Mouse (Mus musculus) heart, adult 11 months (tissue): ENCODE data around the gene Pdxk.
A peak's percentile ranks its signal among the peaks of the same experiment; 100 is the strongest.
"Not testable (repeated sequence)": the region's sequence is repeated elsewhere in the genome, so short reads cannot be mapped to it uniquely, and the experiment has no call there.

Experiments
- DNase-seq: peaks from one replicate; pipeline ENCODE4 v3.0.0; 2022

The Pdxk gene

DNA sequence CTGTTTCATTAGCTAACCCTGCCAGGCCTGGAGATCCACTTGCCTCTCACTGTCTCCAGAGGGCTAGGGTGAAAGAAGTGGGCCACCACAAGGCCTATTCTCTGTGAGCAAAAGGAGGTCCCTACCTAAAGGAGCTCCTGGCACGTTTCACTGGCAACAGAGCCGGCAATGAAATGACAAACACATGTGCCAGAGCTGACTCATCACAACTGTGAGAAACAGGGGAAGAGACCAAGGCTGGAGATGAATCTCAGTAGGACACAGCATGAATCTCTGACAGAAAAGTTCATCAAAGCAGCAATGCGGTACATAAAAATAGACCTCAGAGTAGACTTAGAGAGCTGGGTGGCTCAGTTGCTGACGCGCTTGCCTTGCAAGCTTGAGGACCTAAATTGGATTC is 46.9 kb downstream of the Pdxk start:
- no peak for DNase-seq

DNA sequence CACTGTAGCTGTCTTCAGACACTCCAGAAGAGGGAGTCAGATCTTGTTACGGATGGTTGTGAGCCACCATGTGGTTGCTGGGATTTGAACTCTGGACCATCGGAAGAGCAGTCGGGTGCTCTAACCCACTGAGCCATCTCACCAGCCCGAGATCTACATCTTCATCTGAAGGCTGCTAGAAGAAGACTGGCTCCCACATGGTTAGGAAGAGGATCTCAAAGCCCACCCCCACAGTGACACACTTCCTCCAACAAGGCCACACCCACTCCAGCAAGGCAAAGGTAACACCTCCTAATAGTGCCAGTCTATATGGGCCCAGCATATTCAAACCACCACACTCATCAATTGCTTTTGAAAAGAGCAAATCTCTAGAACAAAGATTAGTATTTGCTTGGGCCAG is 49.8 kb downstream of the Pdxk start:
- not testable (repeated sequence) for DNase-seq

DNA sequence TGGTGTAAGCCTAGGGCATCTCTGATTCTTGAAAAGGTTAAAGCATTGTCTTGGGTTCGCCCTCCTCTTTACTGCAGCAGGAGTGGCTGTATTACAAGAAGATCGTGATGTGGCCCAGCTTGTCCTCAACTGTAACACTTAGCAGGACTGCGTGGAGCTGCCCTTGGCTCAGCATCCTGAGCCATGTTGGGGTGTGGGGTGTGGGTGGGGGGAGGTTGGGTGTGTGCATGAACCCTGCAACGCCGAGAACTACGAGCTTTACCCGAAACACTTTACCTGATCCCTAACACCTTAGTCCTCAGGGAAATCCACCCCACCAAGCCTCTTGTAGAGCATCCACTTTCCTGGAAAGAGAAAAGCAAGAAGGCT is 51.6 kb downstream of the Pdxk start:
- no peak for DNase-seq

DNA sequence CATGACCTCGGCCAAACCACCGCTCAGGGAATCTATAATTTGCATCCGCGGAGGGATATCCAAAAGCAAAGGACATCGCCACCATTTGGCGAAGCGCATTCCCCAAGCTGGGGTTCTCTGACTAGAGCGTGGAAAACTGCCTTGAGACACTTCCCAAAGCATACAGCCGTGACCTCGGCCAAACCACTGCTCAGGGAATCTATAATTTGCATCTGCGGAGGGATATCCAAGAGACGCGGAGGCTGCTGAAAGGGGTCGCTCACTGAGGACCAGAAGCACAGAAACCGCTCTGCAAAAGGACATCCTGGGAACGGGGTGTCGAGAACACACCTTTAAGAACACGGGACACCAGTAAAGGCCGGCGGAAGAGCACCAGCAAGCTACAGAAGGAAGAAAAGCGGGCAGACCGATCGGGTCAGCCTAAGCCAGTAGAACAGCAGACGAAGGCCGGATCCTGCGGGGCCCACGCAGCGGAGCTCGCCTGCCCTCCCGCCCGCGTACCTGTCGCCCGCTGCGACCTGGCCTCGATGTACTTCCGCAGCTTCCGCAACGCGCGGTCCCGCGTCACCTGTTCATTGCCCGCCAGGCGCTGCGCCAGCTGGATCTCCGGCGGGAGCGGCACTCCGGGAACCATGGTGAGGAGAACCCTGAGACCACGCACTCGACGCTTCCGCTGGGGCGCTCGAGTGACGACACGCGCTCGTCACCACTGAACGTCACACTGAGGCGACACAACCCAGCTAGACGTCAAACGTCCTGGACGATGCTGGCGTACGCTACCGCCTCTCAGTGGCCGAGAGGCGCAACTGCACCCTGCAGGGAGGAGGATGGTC is 52.2 kb downstream of the Pdxk start, which contains the start of gene Rrp1:
TSS of gene Rrp1 (minus strand) at position 725 of the 833 bp plus-strand sequence.
- peak; percentile 99 for DNase-seq

DNA sequence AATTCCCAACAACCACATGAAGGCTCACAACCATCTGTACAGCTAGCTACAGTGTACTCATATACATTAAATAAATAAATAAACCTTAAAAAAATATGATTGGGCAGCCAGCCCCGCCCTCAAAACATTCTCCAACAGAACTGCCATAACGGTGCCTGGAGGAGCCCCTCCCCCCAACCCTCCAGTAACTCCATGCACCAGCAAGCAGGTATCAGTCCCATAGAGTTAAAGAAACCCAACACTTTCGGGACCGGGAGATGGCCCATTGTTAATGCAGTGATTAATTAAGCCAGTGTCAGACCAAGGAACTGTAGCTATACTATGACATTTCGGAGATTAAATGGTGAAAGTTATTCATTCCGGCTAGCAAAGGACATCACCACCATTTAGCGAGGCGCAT is 52.9 kb downstream of the Pdxk start:
- peak; percentile 87 for DNase-seq

DNA sequence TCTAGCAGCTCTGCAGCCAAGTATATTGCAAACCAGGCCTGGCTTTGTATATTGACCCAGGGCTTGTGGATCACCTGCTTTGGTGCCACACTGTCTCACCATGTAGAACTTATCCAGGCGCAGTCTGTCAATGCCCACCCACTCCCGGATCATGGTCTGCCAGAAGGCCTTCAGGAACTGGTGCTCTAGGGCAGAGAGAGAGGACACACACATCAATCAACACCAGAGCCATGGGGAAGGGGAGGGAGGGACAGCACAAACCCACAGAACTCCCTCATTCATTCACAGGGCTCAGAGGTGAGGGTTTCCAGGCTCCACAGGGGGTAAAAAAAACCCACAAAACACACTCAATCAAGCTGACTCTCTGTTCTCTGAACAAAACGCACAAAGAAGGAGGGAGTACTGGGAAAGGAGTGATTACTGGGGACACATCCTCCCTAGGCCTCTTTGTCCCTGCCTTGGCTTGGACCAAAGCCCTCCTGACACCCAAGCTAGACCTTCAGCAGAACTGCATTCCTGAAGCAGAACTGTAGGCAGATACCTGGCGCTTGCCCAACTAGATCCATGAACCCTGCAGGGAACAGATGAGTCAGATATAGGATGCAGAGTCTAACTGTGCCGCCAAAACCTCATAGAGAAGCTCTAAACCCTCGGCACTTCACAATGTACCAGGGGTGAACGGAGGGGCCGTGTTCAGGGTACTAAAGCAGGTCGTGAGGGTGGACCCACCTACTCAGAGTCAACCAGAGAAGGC is 55.6 kb downstream of the Pdxk start:
- DNase-seq: peak; percentile 87

DNA sequence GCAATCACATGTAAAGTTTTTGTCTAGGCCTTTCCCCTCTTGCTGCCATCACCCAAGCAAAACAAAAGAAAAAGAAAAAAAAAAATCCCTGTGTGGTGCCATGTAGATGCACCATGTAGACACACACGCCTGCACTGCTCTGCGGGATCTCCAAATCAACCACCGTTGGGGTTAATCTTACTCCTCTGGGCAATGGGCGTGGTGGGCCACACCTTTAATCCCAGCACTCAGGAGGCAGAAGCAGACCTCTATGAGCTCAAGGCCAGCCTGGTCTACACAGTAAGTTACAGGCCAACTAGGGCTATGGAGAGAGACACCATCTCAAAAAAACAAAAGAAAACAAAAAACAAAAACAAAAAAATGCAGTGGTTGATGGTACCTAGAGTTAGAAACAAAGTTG is 57.6 kb downstream of the Pdxk start:
- DNase-seq: no peak

DNA sequence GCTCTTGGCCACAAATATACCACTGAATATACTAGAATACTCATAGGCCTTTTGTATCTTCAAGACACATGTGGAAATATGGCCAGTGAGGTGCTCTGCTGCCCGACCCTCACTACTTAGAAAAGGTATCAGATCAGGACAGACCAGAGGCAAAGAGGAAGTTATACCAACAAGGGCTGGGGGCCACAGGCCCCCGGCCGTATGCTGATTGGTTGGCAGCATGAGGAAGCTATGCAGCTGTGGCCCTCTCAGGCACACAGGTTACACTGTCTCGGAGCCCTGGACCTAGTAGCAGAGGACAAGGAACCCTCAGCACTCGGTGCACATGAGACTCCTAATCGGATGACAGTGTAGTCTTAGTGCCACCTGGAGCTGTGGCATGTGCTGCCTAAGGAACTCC is 58.6 kb downstream of the Pdxk start:
- peak; percentile 80 for DNase-seq

DNA sequence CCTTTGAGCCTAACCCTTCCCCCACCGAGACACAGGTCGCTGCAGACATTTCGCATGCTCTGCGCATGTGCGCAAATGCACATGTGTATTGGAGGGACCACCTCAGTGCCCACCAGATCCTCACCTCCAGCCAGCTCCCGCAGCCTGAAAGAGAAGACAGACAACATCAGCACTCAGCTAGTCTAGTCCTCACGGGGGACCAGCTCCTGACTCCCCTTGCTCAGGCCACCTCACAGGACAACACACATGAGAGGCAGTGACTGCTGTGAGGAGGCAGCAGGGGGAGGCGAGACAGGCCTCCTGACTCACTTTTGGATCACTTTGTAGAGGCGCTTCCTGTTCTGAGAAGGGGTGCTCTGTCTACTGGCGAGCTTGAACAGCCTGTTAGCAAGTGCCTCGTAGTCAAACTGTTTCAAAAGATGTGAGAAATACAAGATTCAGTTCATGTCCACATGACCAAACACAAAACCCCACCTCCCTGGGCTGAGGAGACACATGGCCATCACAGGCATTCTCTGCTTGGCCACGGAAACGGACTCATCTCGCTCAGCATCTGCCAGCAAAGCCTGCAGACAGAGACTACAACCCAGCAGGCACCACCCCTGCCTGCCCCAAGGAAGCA is 62.4 kb downstream of the Pdxk start:
- DNase-seq: peak; percentile 90

DNA sequence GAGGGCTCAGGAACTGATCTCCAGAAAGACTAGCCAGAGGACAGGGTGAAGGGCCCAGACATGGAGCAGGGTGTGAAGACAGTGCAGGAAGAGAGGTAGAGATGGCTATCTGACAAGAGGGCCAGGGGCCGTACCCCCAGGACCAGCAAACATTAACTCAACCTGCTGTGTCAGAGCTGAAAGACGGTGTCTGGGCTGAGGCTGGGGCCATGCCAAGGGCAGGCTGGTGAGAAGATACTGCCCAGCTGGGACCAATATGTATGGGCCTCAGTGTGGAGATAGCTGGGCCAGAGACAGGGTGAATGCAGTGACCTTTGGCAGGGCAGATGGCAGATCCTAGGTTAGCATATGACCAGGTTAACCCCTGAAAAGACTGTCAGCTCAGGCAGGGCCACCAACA is 63.6 kb downstream of the Pdxk start:
- DNase-seq: no peak

DNA sequence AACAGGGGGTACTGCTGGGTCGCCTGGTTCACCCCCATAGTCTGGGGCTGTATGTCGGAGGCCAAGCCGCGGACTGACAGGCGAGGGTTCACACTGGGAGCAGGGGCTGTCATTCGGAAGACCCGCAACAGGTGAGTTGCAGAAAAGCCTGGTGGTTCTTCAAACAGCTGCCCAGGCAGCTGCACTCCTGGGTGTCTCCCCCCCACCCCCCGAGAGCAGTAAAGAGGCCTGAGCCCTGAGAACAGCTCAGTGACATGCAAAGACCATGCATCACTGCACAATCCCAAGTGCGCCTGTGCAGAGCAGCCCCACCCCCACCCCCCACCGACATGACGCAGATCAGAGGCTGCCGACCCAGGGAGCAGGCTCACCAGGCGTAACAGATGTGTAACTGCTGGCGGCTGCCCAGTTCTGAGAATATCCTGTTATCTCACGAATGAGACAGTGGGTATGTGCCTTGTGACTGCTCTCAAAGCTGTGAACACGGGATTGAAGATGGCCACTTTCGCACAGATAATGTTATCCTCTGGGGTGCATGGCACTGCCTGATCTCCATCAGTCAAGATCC is 65.6 kb downstream of the Pdxk start:
- DNase-seq: peak; percentile 94

DNA sequence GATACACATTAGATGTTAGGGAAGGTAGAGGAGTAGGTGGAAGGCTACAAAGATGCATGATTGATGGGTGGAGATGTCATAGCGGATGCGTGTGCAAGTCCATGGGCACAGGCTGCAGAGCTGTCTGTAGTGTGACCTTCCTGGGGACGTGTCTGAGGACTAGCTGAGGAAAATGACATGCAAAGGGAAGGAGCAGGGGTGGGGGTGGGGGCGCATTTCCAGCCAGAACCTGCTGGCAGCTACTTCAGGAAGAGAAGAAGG is 68.2 kb downstream of the Pdxk start:
- DNase-seq: no peak

DNA sequence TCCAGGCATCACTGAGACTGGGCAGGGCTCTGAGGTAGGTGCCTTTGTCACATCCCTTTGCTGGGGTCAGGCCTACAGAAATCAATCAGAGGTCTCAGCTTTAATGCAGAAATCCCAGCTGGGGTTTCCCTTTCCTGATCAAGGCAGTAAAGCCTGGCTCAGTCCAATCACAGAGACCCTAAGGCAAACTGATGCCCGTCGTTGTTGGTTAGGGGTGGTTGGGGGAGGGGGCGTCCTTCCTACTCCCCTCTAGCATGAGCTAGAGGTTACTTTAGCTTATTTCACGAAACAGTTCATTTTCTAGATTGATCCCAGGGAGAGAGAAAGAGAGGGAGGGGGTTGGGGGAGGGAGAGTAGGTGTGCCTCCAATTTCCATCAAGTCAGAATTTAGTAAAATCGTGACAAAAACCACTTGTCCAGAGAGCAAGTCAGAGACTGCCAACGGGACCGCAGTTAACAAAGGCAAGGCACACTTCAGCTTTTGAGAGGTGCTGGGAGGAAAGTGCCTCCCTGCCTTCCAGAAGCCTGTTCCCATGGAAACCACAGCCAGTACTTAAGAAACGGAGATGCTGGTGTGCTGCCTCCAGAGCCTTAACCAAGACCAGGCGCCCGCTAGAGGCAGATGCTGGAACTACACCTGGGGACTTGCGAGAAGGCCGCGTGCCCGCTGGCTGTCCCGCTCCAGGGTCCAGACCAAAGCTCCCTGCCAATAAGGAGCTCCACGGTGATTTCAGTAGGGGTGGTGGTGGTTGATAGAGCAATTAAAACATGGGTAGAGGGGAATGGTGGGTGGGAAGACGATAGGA is 68.8 kb downstream of the Pdxk start:
- DNase-seq: peak; percentile 97

DNA sequence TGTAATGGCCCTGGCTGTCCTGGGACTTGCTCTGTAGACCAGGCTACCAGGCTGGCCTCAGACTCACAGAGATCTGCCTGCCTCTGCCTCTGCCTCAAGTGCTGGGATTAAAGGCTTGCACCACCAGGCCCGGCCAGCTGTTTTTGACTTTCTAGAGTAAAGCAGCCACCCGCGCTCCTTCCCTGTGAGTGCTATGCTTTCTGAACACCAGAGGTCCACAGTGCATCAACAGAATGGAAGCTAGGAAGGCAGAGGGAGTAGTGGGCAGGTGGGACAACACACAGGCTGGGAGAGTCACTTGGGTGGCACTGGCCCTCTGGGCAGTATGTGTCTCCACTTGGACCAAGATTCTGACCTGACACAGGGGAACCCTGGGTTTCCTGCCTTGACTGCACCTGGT is 69.4 kb downstream of the Pdxk start:
- no peak for DNase-seq

DNA sequence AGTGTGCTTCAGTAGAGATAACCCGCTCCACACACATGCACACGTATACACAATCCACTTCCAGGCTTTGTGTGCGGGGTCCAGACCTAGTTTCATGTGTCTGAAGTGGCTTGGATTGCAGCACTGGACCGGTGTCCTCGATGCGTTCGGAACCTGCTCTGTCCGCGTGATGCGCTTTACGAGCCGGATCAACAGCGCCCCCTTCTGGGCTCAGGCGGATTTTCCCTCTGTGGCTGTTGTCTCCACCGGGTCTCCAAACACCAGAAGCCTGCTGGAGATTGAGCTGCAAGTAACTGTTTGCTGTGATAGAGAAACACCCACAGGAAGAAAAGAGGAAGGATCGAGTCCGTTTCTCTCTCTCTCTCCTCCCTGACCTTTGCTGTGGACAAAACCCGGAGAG is 72.7 kb downstream of the Pdxk start:
- DNase-seq: peak; percentile 96

DNA sequence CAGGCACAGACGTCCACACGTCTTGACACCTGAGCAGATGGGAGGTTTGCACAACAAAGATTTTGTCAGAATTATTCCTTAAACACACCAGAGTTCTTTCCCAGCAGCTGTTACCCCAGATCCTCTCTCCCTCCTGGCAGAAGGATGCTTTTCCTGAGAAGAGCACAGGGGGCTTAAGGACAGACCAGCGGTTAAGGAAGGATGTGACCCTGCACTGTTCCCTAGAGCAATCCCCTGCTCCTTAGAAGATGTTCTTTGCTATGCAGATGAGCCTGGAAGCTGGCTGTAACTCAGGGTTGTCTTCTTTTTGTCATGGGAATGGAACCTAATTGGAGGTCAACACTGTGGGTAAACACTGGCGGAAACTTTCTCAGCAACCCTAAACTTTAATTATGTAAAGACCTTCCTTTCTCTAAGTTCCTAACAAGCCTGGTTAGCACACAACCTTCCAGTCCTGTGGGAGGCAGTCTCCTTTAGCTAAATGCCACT is 73.7 kb downstream of the Pdxk start:
- DNase-seq: no peak

DNA sequence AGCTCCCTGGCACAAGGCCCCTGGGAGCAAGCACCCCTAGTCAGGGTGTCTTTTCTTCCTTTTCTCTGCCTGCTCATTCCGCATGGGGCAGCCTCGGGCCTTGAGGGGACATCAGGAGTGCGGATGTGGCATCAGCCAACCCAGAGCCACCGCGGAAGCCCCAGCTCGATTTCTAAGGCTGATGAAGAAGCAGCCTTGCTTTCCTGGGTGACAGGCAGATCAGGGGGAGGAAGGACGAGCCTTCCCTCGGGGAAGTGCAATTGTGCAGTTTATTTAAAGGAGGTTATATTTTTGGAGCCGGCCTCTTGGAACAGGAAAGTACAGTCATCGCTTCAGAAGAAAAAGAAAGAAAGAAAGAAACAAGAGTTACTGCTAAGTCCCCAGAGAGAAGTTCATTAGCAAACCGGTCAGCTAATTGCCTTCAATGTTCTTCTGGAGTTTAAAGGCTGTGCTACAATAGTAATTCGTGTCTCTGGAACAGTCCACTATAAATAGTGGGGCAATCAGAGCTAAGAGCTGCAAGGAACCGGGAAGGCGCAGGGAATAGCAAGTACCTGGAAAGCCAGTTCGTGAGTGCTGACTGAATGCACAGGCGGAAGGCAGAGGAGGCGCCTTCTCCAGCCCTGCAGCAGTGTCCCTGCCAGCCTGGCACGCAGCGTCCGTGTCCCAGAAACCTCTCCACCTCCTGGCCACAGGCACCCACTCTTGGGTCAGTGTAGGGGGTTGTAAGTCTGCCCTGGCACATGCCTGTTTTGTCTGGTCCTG is 76.4 kb downstream of the Pdxk start:
- DNase-seq: peak; percentile 94
